Mouse (Mus musculus): ENCODE results near the gene Slc36a3. TPM values are rescaled to one million over a fixed set of nuclear protein-coding genes. Genes with fewer than 3 reads are reported as not detected.

Gene Slc36a3
- not detected for polyA plus RNA-seq (2014; fragmentation: Illumina TruSeq; extraction: RNeasy Lipid Tissue Mini Kit (QIAGEN cat#74804); ENCODE audit: low replicate concordance)

DNA sequence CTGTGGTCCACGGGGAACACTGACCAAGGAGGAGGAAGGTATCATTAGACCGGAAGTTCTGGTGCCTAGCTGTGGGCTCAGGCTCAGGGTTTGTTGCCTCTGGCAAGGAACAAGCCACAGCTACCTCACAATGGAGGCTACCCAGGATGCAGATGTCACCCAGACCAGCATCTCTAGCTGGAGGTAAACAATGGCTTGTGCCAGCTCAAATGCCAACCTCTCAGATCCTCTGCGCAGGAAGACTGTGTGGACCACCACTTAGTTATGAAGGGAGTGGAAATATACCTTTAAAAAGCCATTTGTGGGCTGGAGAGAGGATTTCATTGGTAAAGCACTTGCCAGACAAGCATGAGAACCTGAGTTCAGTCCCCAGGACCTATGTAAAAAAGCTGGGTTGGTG is at the start of gene Slc36a3:
TSS of gene Slc36a3 (minus strand) at position 101 of the 400 bp plus-strand sequence.

DNA sequence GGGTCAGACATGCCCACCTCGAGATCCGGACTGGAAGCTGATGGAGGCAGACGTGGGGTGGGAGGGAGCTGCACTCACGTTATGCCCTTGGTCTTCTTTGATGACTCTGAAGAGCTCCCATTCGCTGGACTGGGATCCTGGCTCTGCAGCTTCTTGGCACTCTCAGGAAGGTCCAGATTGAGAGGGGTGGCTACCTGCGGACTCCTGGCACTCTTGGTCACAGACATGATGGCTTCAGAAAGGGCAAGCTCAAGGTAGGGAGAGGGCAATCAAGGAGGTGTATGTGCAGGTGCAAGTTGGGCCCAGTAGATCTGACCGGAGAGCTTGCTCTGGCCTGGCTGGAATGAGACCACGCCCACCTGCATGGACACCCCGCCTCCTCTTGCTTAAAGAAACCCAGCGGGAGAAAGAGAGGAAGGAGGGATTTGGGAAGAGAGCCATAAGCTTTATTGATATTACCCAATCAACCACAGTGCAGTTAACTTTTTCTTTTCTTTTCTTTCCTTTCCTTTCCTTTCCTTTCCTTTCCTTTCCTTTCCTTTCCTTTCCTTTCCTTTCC is 33.3 kb upstream of the Slc36a3 start, which contains the start of gene Slc36a2:
TSS of gene Slc36a2 (minus strand) at position 345 of the 559 bp plus-strand sequence.

DNA sequence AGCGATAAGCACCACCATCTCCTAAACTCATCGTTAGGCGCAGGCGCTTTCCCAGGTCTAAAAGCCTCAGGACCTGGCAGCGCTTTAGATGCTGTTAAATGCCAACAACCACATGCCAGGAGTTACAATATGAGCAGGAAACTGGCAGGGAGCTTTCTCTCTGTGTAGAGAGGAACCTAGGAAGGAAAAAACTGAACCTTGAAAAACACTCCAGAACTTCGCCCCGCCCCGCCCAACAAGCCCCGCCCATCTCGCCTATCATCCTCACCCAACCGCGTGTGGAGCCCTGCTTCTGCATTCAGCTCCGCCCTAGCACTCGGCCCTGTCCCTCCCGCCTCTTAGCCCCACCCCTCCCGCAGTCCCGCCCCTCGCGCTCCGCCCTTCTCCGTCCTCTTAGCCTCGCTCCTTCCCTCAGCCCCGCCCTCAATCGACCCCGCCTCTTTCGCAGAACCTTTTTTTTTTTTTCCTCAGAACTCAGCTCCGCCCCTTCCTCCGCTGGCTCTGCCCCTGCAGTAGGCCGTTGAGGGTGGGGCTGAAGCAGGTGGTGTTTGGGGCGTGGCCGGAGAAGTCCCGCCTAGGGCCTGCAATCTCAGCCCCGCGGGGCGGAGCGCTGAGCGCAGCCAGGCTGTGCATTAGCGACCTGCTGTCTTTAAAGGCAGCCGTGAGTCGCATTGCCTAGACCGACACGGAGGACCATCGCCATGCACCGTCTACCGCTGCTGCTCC is 53.9 kb downstream of the Slc36a3 start, which contains the start of gene Gm2a:
TSS of gene Gm2a (plus strand) at position 653 of the 726 bp plus-strand sequence.

DNA sequence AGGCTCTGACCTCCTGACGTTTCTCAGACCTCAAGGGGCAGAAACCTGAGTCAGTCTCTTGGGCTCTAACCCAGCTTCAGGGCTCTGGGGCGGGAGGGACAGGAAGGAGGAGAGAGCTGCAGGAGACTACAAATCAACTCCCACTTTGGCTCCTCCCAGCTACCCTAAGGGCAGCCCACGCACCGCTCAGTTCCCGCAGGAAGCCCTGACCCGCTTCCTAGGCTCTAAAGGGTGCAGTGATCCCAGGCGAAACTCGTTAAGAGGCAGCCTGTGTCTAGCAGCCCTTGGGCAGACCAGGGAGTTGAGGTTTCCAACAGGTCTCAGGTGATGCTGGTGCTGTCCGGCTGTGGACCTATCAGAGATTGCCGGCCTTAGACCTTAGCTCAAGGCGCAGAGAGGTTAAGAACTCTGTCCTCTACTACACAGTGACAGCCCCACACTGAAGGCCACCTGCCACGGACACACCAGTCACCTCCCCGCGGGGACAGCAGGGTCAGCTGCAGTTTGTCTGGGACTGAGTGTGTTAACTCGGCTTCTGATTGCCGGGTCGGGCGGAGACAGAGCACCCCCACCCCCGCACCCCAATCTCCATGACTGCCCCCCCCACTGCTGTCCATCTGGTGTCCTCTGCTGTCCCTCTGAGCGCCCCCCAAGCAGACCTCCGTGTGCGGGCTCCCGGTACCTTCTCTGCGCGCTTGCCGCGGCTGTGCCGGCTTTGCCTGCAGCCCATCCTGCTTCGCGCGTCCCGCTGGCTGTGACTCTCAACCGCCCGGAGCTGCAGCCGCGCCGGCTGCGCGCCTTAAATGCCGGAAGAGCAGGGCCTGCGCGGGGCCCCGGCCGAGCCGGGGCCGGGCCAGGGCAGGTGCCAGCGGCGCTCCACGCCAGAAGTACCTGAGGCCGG is 73.9 kb downstream of the Slc36a3 start, which contains the start of gene Ccdc69:
TSS of gene Ccdc69 (minus strand) at position 801 of the 901 bp plus-strand sequence.

Other genes with a start within 250 kb of the Slc36a3 start
- gene Gpx3, start 249.3 kb downstream of the Slc36a3 start, polyA plus RNA-seq (2014; fragmentation: Illumina TruSeq; extraction: RNeasy Lipid Tissue Mini Kit (QIAGEN cat#74804); ENCODE audit: low replicate concordance): 17.2 TPM
- 1.6 TPM for gene Tnip1, start 188.8 kb downstream of the Slc36a3 start, polyA plus RNA-seq (2014; fragmentation: Illumina TruSeq; extraction: RNeasy Lipid Tissue Mini Kit (QIAGEN cat#74804); ENCODE audit: low replicate concordance)
- 2.8 TPM for gene Anxa6, start 118.3 kb downstream of the Slc36a3 start, polyA plus RNA-seq (2014; fragmentation: Illumina TruSeq; extraction: RNeasy Lipid Tissue Mini Kit (QIAGEN cat#74804); ENCODE audit: low replicate concordance)
- 2.6 TPM for gene Ccdc69, start 73.6 kb downstream of the Slc36a3 start, polyA plus RNA-seq (2014; fragmentation: Illumina TruSeq; extraction: RNeasy Lipid Tissue Mini Kit (QIAGEN cat#74804); ENCODE audit: low replicate concordance)
- gene Gm2a, start 53.6 kb downstream of the Slc36a3 start, polyA plus RNA-seq (2014; fragmentation: Illumina TruSeq; extraction: RNeasy Lipid Tissue Mini Kit (QIAGEN cat#74804); ENCODE audit: low replicate concordance): 12.5 TPM
- gene Slc36a2, start 33.4 kb upstream of the Slc36a3 start, polyA plus RNA-seq (2014; fragmentation: Illumina TruSeq; extraction: RNeasy Lipid Tissue Mini Kit (QIAGEN cat#74804); ENCODE audit: low replicate concordance): 1.4 TPM
- gene Slc36a1, start 52.6 kb upstream of the Slc36a3 start, polyA plus RNA-seq (2014; fragmentation: Illumina TruSeq; extraction: RNeasy Lipid Tissue Mini Kit (QIAGEN cat#74804); ENCODE audit: low replicate concordance): 18.1 TPM
- not detected for gene Fat2, start 184.9 kb upstream of the Slc36a3 start, polyA plus RNA-seq (2014; fragmentation: Illumina TruSeq; extraction: RNeasy Lipid Tissue Mini Kit (QIAGEN cat#74804); ENCODE audit: low replicate concordance)